Mouse (Mus musculus) MEL (cell line): ENCODE measurements around the gene Traip. TPM values are rescaled to one million over a fixed set of nuclear protein-coding genes. Genes with fewer than 3 reads are reported as not detected.

Experiments
- DNase-seq: peaks from one replicate; pipeline ENCODE4 v3.0.0; 2011; ENCODE audit warnings: low read depth, low spot score
- H3K27ac ChIP-seq: 2 replicates; pipeline ENCODE4 v1.5.1; 2012; ENCODE audit warnings: low read depth, mild to moderate bottlenecking, control low read depth, low read length, moderate library complexity; ENCODE audit not compliant: control insufficient read depth
- H3K27me3 ChIP-seq, 2 experiments: fragments of 150-350 bp in 1 of 2; sonication (generic) in 1 of 2; 2 replicates each; pipeline ENCODE4 v1.6.1; 2012; ENCODE audit warnings: low read length in 2 of 2, mild to moderate bottlenecking in 2 of 2, improper control_type of control experiment in 1 of 2, moderate library complexity in 1 of 2; ENCODE audit not compliant: insufficient read depth in 2 of 2, control insufficient read depth in 1 of 2
- H3K36me3 ChIP-seq, 2 experiments: 2 replicates each; pipeline ENCODE4 v1.6.1; 2012 to 2014; ENCODE audit warnings: low read length in 2 of 2, improper control_type of control experiment in 1 of 2, inconsistent platforms in 1 of 2, mild to moderate bottlenecking in 1 of 2; ENCODE audit not compliant: insufficient read depth in 2 of 2, control insufficient read depth in 1 of 2
- H3K4me1 ChIP-seq, 2 experiments: fragments of 150-350 bp in 1 of 2; sonication (generic) in 1 of 2; 2 replicates each; pipeline ENCODE4 v1.6.1; 2012; ENCODE audit warnings: low read length in 2 of 2, improper control_type of control experiment in 1 of 2, mild to moderate bottlenecking in 1 of 2; ENCODE audit not compliant: insufficient read depth in 2 of 2, control insufficient read depth in 1 of 2
- H3K4me3 ChIP-seq, 2 experiments: fragments of 150-350 bp in 1 of 2; sonication (generic) in 1 of 2; 2 replicates each; pipeline ENCODE4 v1.5.1; 2012; ENCODE audit warnings: low read depth in 2 of 2, low read length in 2 of 2, mild to moderate bottlenecking in 2 of 2, moderate library complexity in 2 of 2, control low read depth in 1 of 2, improper control_type of control experiment in 1 of 2; ENCODE audit not compliant: control insufficient read depth in 1 of 2, insufficient read depth in 1 of 2
- H3K79me2 ChIP-seq: 2 replicates; pipeline ENCODE4 v1.6.1; 2012; ENCODE audit warnings: mild to moderate bottlenecking, low read length, moderate library complexity; ENCODE audit not compliant: control insufficient read depth, poor library complexity, insufficient read depth
- H3K9ac ChIP-seq: 2 replicates; pipeline ENCODE4 v1.6.1; 2012; ENCODE audit warnings: low read depth, mild to moderate bottlenecking, control low read depth, low read length, moderate library complexity; ENCODE audit not compliant: control insufficient read depth, poor library complexity, severe bottlenecking
- H3K9me3 ChIP-seq: fragments of 150-350 bp; sonication (generic); replicated peaks from 2 replicates; pipeline ENCODE4 v1.6.1; 2012; ENCODE audit warnings: mild to moderate bottlenecking, low read length, improper control_type of control experiment, moderate library complexity; ENCODE audit not compliant: insufficient read depth
- CHD2 ChIP-seq: IDR thresholded peaks from 2 replicates; pipeline ENCODE4 v1.6.1; 2011; ENCODE audit warnings: low read length, improper control_type of control experiment
- ELF1 ChIP-seq: IDR thresholded peaks from 2 replicates; pipeline ENCODE4 v1.6.1; 2014; ENCODE audit warnings: low read depth, mild to moderate bottlenecking, inconsistent platforms, low read length, improper control_type of control experiment, moderate library complexity
- EP300 ChIP-seq, 2 experiments: IDR thresholded peaks; 2 replicates each; pipeline ENCODE4 v1.6.1; 2011; ENCODE audit warnings: improper control_type of control experiment in 2 of 2, low read length in 2 of 2, low read depth in 1 of 2, mild to moderate bottlenecking in 1 of 2
- ETS1 ChIP-seq: IDR thresholded peaks from 2 replicates; pipeline ENCODE4 v1.6.1; 2012; ENCODE audit warnings: low read depth, mild to moderate bottlenecking, inconsistent platforms, low read length, improper control_type of control experiment, moderate library complexity
- GABPA ChIP-seq: IDR thresholded peaks from 2 replicates; pipeline ENCODE4 v1.6.1; 2012; ENCODE audit warnings: low read depth, mild to moderate bottlenecking, inconsistent platforms, low read length, improper control_type of control experiment, moderate library complexity
- GATA1 ChIP-seq: IDR thresholded peaks from 2 replicates; pipeline ENCODE4 v1.6.1; 2011; ENCODE audit warnings: low read depth, low read length, improper control_type of control experiment
- JUND ChIP-seq: IDR thresholded peaks from 2 replicates; pipeline ENCODE4 v1.6.1; 2011; ENCODE audit warnings: low read depth, mild to moderate bottlenecking, improper control_type of control experiment, low read length
- MAFK ChIP-seq: IDR thresholded peaks from 2 replicates; pipeline ENCODE4 v1.6.1; 2011; ENCODE audit warnings: low read depth, mild to moderate bottlenecking, low read length, improper control_type of control experiment, borderline replicate concordance
- MAX ChIP-seq: IDR thresholded peaks from 2 replicates; pipeline ENCODE4 v1.6.1; 2011; ENCODE audit warnings: low read length, improper control_type of control experiment
- MAZ ChIP-seq: IDR thresholded peaks from 2 replicates; pipeline ENCODE4 v1.6.1; 2012; ENCODE audit warnings: low read depth, mild to moderate bottlenecking, inconsistent platforms, low read length, improper control_type of control experiment
- MYB ChIP-seq: IDR thresholded peaks from 2 replicates; pipeline ENCODE4 v1.6.1; 2011; ENCODE audit warnings: mild to moderate bottlenecking, low read depth, low read length, improper control_type of control experiment
- NELFE ChIP-seq: IDR thresholded peaks from 2 replicates; pipeline ENCODE4 v1.6.1; 2011; ENCODE audit warnings: low read depth, low read length, improper control_type of control experiment
- NRF1 ChIP-seq: IDR thresholded peaks from 2 replicates; pipeline ENCODE4 v1.6.1; 2014; ENCODE audit warnings: low read depth, mild to moderate bottlenecking, inconsistent platforms, low read length, improper control_type of control experiment, moderate library complexity; ENCODE audit not compliant: poor library complexity, insufficient read depth, severe bottlenecking
- POLR2A ChIP-seq, 2 experiments: IDR thresholded peaks; 2 replicates each; pipeline ENCODE4 v1.6.1; 2011 to 2012; ENCODE audit warnings: low read length in 2 of 2, mild to moderate bottlenecking in 2 of 2, control low read depth in 1 of 2, improper control_type of control experiment in 1 of 2, low read depth in 1 of 2, moderate library complexity in 1 of 2; ENCODE audit not compliant: control insufficient read depth in 1 of 2, insufficient read depth in 1 of 2, poor library complexity in 1 of 2
- POLR2AphosphoS2 ChIP-seq: IDR thresholded peaks from 2 replicates; pipeline ENCODE4 v1.6.1; 2011; ENCODE audit warnings: low read length, improper control_type of control experiment
- SIN3A ChIP-seq: IDR thresholded peaks from 2 replicates; pipeline ENCODE4 v1.6.1; 2012; ENCODE audit warnings: low read length, improper control_type of control experiment, inconsistent platforms
- TAL1 ChIP-seq: IDR thresholded peaks from 2 replicates; pipeline ENCODE4 v1.6.1; 2012; ENCODE audit warnings: mild to moderate bottlenecking, inconsistent platforms, low read length, moderate library complexity, mixed read lengths
- TBP ChIP-seq: IDR thresholded peaks from 2 replicates; pipeline ENCODE4 v1.8.0; 2011; ENCODE audit warnings: low read depth, low read length, improper control_type of control experiment
- UBTF ChIP-seq: IDR thresholded peaks from 2 replicates; pipeline ENCODE4 v1.6.1; 2012; ENCODE audit warnings: low read depth, mild to moderate bottlenecking, inconsistent platforms, low read length, improper control_type of control experiment, moderate library complexity, borderline replicate concordance; ENCODE audit not compliant: insufficient read depth
- USF1 ChIP-seq: IDR thresholded peaks from 2 replicates; pipeline ENCODE4 v1.6.1; 2014; ENCODE audit warnings: low read depth, mild to moderate bottlenecking, inconsistent platforms, low read length, improper control_type of control experiment, moderate library complexity
- ZKSCAN1 ChIP-seq: IDR thresholded peaks from 2 replicates; pipeline ENCODE4 v1.6.1; 2012; ENCODE audit warnings: low read depth, mild to moderate bottlenecking, inconsistent platforms, low read length, improper control_type of control experiment, moderate library complexity
- ZNF384 ChIP-seq: IDR thresholded peaks from 2 replicates; pipeline ENCODE4 v1.6.1; 2012; ENCODE audit warnings: low read depth, mild to moderate bottlenecking, inconsistent platforms, low read length, improper control_type of control experiment
- polyA plus RNA-seq, 2 experiments: library from polyadenylated mRNA; stranded (reverse) in 1 of 2; unstranded in 1 of 2; fragments of >175 nt in 1 of 2; fragments of >200 nt in 1 of 2; gene quantifications; 2 replicates each; pipeline versions ENCODE4 v1.2.1 to v1.2.4; 2012; ENCODE audit warnings: low replicate concordance in 2 of 2, low read depth in 1 of 2; ENCODE audit not compliant: insufficient read length in 2 of 2, insufficient read depth in 1 of 2, missing spikeins in 1 of 2
- total RNA-seq: library from RNA; depleted of rRNA; stranded (reverse); fragments of 300-350 nt; gene quantifications from 2 replicates; pipeline ENCODE4 v1.2.3, GENCODE M21; 2012

Gene Traip
- total and polyA plus RNA-seq, 3 experiments, result 43.6 to 65.2 TPM; not detected in 1

DNA sequence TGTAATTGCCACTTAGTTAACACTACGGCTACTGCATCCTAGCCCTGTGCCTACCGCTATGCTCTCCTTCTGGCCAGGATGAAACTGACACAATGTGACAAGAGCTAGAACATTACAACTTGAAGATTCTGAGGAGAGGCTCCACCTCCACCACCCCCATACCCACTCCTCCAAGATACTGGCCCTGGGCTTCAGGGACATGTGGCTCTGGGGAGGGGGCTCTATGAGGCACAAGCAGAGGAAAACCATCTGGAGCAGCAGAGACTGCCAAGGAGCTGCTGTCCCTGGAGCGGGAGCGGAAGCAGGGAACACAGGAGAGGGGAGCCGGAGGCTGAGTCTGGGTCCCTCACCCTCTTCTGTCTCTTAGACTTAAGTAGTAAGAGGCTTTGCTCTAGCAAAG lies 22.2 kb upstream of the Traip start (continued):
- TF ChIP-seq ZKSCAN1, result no peak
- TF ChIP-seq, all 39 proteins: peak for 0

GRCm38 (mm10) chr9:107928169-107928568 lies 21.8 kb upstream of the Traip start, which contains the start of gene Actl11:
Gene Actl11, plus strand, starts transcription at chr9:107928469.
- no peaks in the 10 kb centered on the region for H3K27me3 ChIP-seq
- no peaks in the 10 kb centered on the region for H3K9me3 ChIP-seq
- TF ChIP-seq CHD2, result no peak
- H3K36me3 ChIP-seq, result peaks cover 0 to 2% of the 10 kb centered on the region in 2 experiments; a peak in 1 of 4 replicates
- H3K9ac ChIP-seq, result peak within 1 kb of the TSS; percentile 29; the same call in 1 of the 2 replicates
- peak within 1 kb of the TSS; percentile 4 to 22; a peak in 3 of 4 replicates for H3K4me3 ChIP-seq
- H3K79me2 ChIP-seq, result no peaks in the 10 kb centered on the region
- H3K4me1 ChIP-seq, result peaks cover 2 to 18% of the 10 kb centered on the region in 2 experiments
- DNase-seq, result no peak
- no peak within 1 kb of the TSS for H3K27ac ChIP-seq

DNA sequence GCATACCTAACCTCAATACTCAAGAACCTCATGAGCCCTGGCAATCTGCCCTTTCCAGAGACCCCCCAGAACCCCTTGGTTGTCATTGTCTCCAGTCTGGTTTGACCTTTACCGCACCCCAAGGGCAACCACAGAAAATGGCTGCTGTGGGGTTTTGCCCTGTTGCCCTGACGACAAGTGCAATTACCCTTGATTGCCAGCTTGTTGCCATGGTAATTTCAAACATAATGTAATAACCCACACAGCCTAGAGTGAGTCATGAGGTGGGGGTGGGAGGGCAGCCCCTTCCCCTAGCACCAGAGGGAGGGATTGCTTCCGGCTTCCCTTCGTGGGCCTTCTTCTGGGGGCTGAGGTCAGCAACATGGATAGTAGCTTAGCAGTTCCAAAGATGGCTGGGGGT lies 17.7 kb upstream of the Traip start:
- Histone ChIP-seq H3K79me2 (no peaks in the 10 kb centered on the region), H3K9ac (no peak overlapping the region), H3K36me3 (0 out of 4 replicates have a peak, but pooled peaks cover 0 to 4% of the 10 kb centered on the region in 2 experiments), H3K4me3 (no peak overlapping the region), H3K4me1 (peaks cover 0 to 9% of the 10 kb centered on the region in 2 experiments; a peak in 3 of 4 replicates), H3K27ac (no peak overlapping the region), H3K9me3 (no peaks in the 10 kb centered on the region), H3K27me3 (peaks cover 6 to 11% of the 10 kb centered on the region in 2 experiments)
- TF ChIP-seq ZNF384, result no peak
- no peak for TF ChIP-seq NELFE
- no peak for TF ChIP-seq TBP
- no peak for TF ChIP-seq ELF1
- no peak for TF ChIP-seq GABPA
- TF ChIP-seq POLR2AphosphoS2, result no peak
- TF ChIP-seq MAZ, result no peak
- TF ChIP-seq GATA1, result no peak
- TF ChIP-seq ZKSCAN1, result no peak
- TF ChIP-seq NRF1, result no peak
- no peak for TF ChIP-seq MAFK
- no peak for DNase-seq

DNA sequence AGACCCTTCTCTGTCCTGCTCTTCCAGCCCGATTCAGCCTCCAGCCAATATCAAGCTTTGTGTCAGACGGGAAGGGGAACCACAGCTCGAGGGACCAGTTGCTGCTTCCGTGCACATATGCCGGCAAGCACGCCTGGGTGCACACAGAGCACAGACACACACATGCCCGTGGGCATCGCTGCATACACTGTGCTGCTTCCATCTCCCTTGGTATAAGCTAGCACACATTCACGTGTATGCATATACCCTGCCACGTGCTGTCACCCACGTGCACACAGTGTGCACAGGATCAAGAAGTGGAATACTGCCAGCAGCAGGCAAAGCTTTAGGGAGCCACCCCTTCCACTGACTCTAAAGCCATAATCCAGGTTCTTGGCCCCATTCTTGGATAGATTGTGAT lies 15.8 kb upstream of the Traip start:
- Histone ChIP-seq H3K9ac (no peak overlapping the region), H3K4me1 (no peaks in the 10 kb centered on the region), H3K9me3 (no peaks in the 10 kb centered on the region), H3K36me3 (0 out of 4 replicates have a peak, but pooled peaks cover 0 to 2% of the 10 kb centered on the region in 2 experiments), H3K27ac (no peak overlapping the region)
- no peak for DNase-seq
- TF ChIP-seq USF1 (no peak), MAX (no peak), SIN3A (no peak), EP300 (IDR thresholded peaks at IDR 0.05; ENCODE audit: low read depth in 1 of 2, low read length in 2 of 2) (no peak), MYB (no peak), TAL1 (no peak), POLR2A (IDR thresholded peaks at IDR 0.05; ENCODE audit: control insufficient read depth in 1 of 2, insufficient read depth in 1 of 2, low read depth in 1 of 2, low read length in 2 of 2, poor library complexity in 1 of 2) (no peak), ETS1 (no peak), GATA1 (no peak), UBTF (no peak), JUND (no peak), GABPA (no peak)
- TF ChIP-seq, all 39 proteins: peak for 0
- no peaks in the 10 kb centered on the region for H3K79me2 ChIP-seq
- no peak overlapping the region for H3K4me3 ChIP-seq
- peaks cover 6 to 15% of the 10 kb centered on the region in 2 experiments for H3K27me3 ChIP-seq
